Mouse (Mus musculus) thymus, adult 2 months (tissue): ENCODE measurements around the gene Tnfsf10. TPM values are rescaled to one million over a fixed set of nuclear protein-coding genes. Genes with fewer than 3 reads are reported as not detected.
A peak's percentile ranks its signal among the peaks of the same experiment; 100 is the strongest.

Experiments
- DNase-seq: peaks from one replicate; pipeline ENCODE4 v3.0.0; 2021
- H3K27ac ChIP-seq: fragments of 200-500 bp; 2 replicates; pipeline ENCODE4 v1.5.1; 2012; ENCODE audit warnings: low read length, control low read depth; ENCODE audit not compliant: control insufficient read depth, insufficient read depth
- H3K27me3 ChIP-seq: fragments of 200-500 bp; 2 replicates; pipeline ENCODE4 v1.6.1; 2012; ENCODE audit warnings: mild to moderate bottlenecking, low read length, moderate library complexity, mixed read lengths; ENCODE audit not compliant: control insufficient read depth, insufficient read depth
- H3K36me3 ChIP-seq: fragments of 200-500 bp; 2 replicates; pipeline ENCODE4 v1.6.1; 2012; ENCODE audit warnings: mild to moderate bottlenecking, low read length, moderate library complexity; ENCODE audit not compliant: control insufficient read depth, insufficient read depth
- H3K4me1 ChIP-seq: fragments of 200-500 bp; replicated peaks from 2 replicates; pipeline ENCODE4 v1.6.1; 2012; ENCODE audit warnings: low read length; ENCODE audit not compliant: control insufficient read depth, insufficient read depth
- H3K4me3 ChIP-seq: fragments of 200-500 bp; 2 replicates; pipeline ENCODE4 v1.5.1; 2012; ENCODE audit warnings: mild to moderate bottlenecking, low read length, control low read depth, moderate library complexity; ENCODE audit not compliant: control insufficient read depth, insufficient read depth
- CTCF ChIP-seq: fragments of 200-500 bp; IDR thresholded peaks from 2 replicates; pipeline ENCODE4 v1.5.1; 2012; ENCODE audit warnings: mild to moderate bottlenecking, control low read depth, low read length, moderate library complexity, borderline replicate concordance; ENCODE audit not compliant: control insufficient read depth, poor library complexity, insufficient read depth; ENCODE audit errors: extremely low read depth
- POLR2A ChIP-seq: fragments of 200-500 bp; IDR thresholded peaks from 2 replicates; pipeline ENCODE4 v1.6.1; 2012; ENCODE audit warnings: mild to moderate bottlenecking, low read length, control low read depth, moderate library complexity; ENCODE audit not compliant: control insufficient read depth, poor library complexity, insufficient read depth; ENCODE audit errors: extremely low read depth
- WGBS: fragments of 180-500 bp; shearing (Covaris S2); methylation state at CpG from one replicate; pipeline ENCODE4 v1.1.7; 2018; 5-methylcytosine and 5-hydroxymethylcytosine counted together
- polyA plus RNA-seq: library from polyadenylated mRNA; depleted of rRNA; stranded (reverse); fragments of >200 nt; gene quantifications from 2 replicates; pipeline ENCODE4 v1.2.3, GENCODE M21; 2012

Tnfsf10 gene
- polyA plus RNA-seq, 1 experiment: 6.3 TPM

GRCm38 (mm10) chr3:27310973-27311372 is 5.9 kb upstream of the Tnfsf10 start:
- H3K27me3 ChIP-seq: no peaks in the 10 kb centered on the region
- H3K27ac ChIP-seq: no peak overlapping the region
- H3K4me1 ChIP-seq: peaks cover 6% of the 10 kb centered on the region
- 97% methylated on average over 7 of the region's 7 CpGs for WGBS
- no peak for TF ChIP-seq POLR2A
- TF ChIP-seq CTCF: no peak
- H3K36me3 ChIP-seq: no peaks in the 10 kb centered on the region
- no peak overlapping the region for H3K4me3 ChIP-seq
- DNase-seq: no peak

GRCm38 (mm10) chr3:27311475-27311874 is 5.4 kb upstream of the Tnfsf10 start:
- H3K27me3 ChIP-seq: no peaks in the 10 kb centered on the region
- H3K27ac ChIP-seq: no peak overlapping the region
- WGBS: 88% methylated on average over 4 of the region's 4 CpGs
- TF ChIP-seq POLR2A: no peak
- TF ChIP-seq CTCF: no peak
- no peak for DNase-seq
- no peaks in the 10 kb centered on the region for H3K36me3 ChIP-seq
- H3K4me3 ChIP-seq: no peak overlapping the region
- H3K4me1 ChIP-seq: peaks cover 9% of the 10 kb centered on the region

GRCm38 (mm10) chr3:27314506-27315164 is 2.2 kb upstream of the Tnfsf10 start:
- no peak overlapping the region for H3K27ac ChIP-seq
- peaks cover 9% of the 10 kb centered on the region for H3K4me1 ChIP-seq
- no peak overlapping the region for H3K4me3 ChIP-seq
- no peaks in the 10 kb centered on the region for H3K36me3 ChIP-seq
- H3K27me3 ChIP-seq: no peaks in the 10 kb centered on the region
- WGBS: 53% methylated on average over 2 of the region's 2 CpGs
- peak; percentile 45 for DNase-seq
- TF ChIP-seq CTCF (no peak), POLR2A (no peak)

DNA sequence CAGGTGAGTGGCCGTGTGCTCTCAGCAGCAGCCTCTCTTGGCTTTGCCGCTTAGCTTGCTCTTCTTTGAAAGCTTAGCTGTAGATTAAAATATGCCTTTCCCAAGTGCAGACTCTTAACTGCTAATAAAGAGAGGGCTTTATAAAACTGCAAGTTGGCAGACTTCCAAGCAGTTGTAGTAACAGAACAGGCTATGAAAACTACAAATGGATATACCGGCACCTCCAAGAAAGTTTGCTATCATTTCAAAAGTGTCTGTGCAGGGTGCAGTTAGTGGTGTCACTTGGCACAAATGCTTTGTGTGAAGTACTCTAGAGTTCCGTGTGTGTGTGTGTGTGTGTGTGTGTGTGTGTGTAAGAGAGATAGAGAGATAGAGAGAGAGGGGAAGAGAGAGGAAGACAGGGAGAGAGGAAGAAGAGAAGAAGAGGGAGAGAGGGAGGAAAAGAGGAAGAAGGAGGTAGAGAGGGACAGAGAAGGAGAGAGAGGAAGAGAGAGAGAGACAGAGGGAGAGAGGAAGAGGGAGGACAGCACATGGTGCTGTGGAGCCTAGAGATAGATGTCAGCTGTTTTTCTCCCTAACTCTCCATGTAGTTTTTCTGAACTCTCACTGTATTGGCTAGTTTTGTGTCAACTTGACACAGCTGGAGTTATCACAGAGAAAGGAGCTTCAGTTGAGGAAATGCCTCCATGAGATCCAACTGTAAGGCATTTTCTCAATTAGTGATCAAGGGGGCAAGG is 628 bp downstream of the Tnfsf10 start:
- no peak for TF ChIP-seq CTCF
- TF ChIP-seq POLR2A: no peak
- Histone ChIP-seq H3K4me1 (peaks cover 19% of the 10 kb centered on the region), H3K4me3 (peak overlapping the region; percentile 98), H3K36me3 (no peaks in the 10 kb centered on the region), H3K27ac (peak overlapping the region; percentile 98), H3K27me3 (no peaks in the 10 kb centered on the region)
- peak; percentile 11 for DNase-seq
- WGBS: 0% methylated on average over 4 of the region's 4 CpGs

GRCm38 (mm10) chr3:27319650-27320049 is 2.8 kb downstream of the Tnfsf10 start:
- Histone ChIP-seq H3K4me1 (peaks cover 27% of the 10 kb centered on the region), H3K27me3 (no peaks in the 10 kb centered on the region), H3K4me3 (no peak overlapping the region), H3K36me3 (no peaks in the 10 kb centered on the region), H3K27ac (no peak overlapping the region)
- 100% methylated on average over 1 of the region's 1 CpGs for WGBS
- DNase-seq: no peak
- no peak for TF ChIP-seq POLR2A
- TF ChIP-seq CTCF: no peak

GRCm38 (mm10) chr3:27320613-27321495 is 4.0 kb downstream of the Tnfsf10 start:
- no peak overlapping the region for H3K27ac ChIP-seq
- H3K4me1 ChIP-seq: peaks cover 22% of the 10 kb centered on the region
- H3K27me3 ChIP-seq: no peaks in the 10 kb centered on the region
- H3K4me3 ChIP-seq: no peak overlapping the region
- TF ChIP-seq CTCF: no peak
- TF ChIP-seq POLR2A: no peak
- DNase-seq: no peak
- H3K36me3 ChIP-seq: no peaks in the 10 kb centered on the region
- WGBS: 85% methylated on average over 9 of the region's 9 CpGs
